Mouse (Mus musculus) limb, embryonic 14.5 days (tissue): Measurements from ENCODE around the gene Kif27. TPM values are rescaled to one million over a fixed set of nuclear protein-coding genes. Genes with fewer than 3 reads are reported as not detected.
"Not testable (repeated sequence)": the region's sequence is repeated elsewhere in the genome, so short reads cannot be mapped to it uniquely, and the experiment has no call there.

Source experiments
- ATAC-seq: fragments of 200-750 bp; cut with Nextera tagmentation; 2 replicates; pipeline ENCODE4 v1.8.0; 2017; ENCODE audit warnings: low read depth, moderate number of reproducible peaks, moderate TSS enrichment; ENCODE audit not compliant: low FRiP score
- DNase-seq: peaks from one replicate; pipeline ENCODE4 v3.0.0-alpha.2; 2015; ENCODE audit warnings: low spot score
- H3K27ac ChIP-seq: fragments of 300-500 bp; sonication (generic); replicated peaks from 2 replicates; pipeline ENCODE4 v1.5.1; 2014; ENCODE audit warnings: low read depth, mild to moderate bottlenecking, low read length, moderate library complexity, mixed read lengths
- H3K27me3 ChIP-seq: fragments of 300-500 bp; sonication (generic); 2 replicates; pipeline ENCODE4 v1.6.1; 2014; ENCODE audit warnings: low read length, mixed read lengths; ENCODE audit not compliant: control insufficient read depth, insufficient read depth
- H3K36me3 ChIP-seq: fragments of 300-500 bp; sonication (generic); 2 replicates; pipeline ENCODE4 v1.6.1; 2014; ENCODE audit warnings: mild to moderate bottlenecking, low read length, moderate library complexity, mixed read lengths; ENCODE audit not compliant: control insufficient read depth, insufficient read depth
- H3K4me1 ChIP-seq: fragments of 300-500 bp; sonication (generic); 2 replicates; pipeline ENCODE4 v1.6.1; 2014; ENCODE audit warnings: antibody characterized with exemption, low read length, mixed read lengths; ENCODE audit not compliant: control insufficient read depth, insufficient read depth
- H3K4me2 ChIP-seq: fragments of 300-500 bp; sonication (generic); replicated peaks from 2 replicates; pipeline ENCODE4 v1.6.1; 2014; ENCODE audit warnings: low read depth, mild to moderate bottlenecking, low read length, moderate library complexity; ENCODE audit not compliant: severe bottlenecking
- H3K4me3 ChIP-seq: fragments of 300-500 bp; sonication (generic); replicated peaks from 2 replicates; pipeline ENCODE4 v1.5.1; 2014; ENCODE audit warnings: low read length
- H3K9ac ChIP-seq: fragments of 300-500 bp; sonication (generic); 2 replicates; pipeline ENCODE4 v1.6.1; 2014; ENCODE audit warnings: mild to moderate bottlenecking, low read depth, low read length, moderate library complexity; ENCODE audit not compliant: severe bottlenecking
- H3K9me3 ChIP-seq: fragments of 300-500 bp; sonication (generic); 2 replicates; pipeline ENCODE4 v1.6.1; 2016; ENCODE audit warnings: low read length; ENCODE audit not compliant: control insufficient read depth
- POLR2A ChIP-seq: fragments of 200-500 bp; IDR thresholded peaks from 2 replicates; pipeline ENCODE4 v1.8.0; 2012; ENCODE audit warnings: inconsistent platforms, mild to moderate bottlenecking, moderate library complexity, borderline replicate concordance; ENCODE audit not compliant: insufficient read depth, insufficient read length; ENCODE audit errors: extremely low read depth
- WGBS: fragments of 180-500 bp; shearing (Covaris S2); extraction: QIAGEN DNeasy Blood & Tissue Kit; methylation state at CpG from one replicate; pipeline ENCODE4 v1.1.7; 2014; 5-methylcytosine and 5-hydroxymethylcytosine counted together
- polyA plus RNA-seq, 2 experiments: library from polyadenylated mRNA; depleted of rRNA in 1 of 2; stranded (reverse) in 1 of 2; unstranded in 1 of 2; fragments of >200 nt; fragmentation: Nextera tagmentation in 1 of 2; extraction: Ambion mirVana in 1 of 2; gene quantifications; 2 replicates each; pipeline versions ENCODE4 v1.2.1 to v1.2.3; 2012 to 2014

Gene Kif27
- polyA plus RNA-seq, 2 experiments: 0.39 to 0.89 TPM

- H3K4me2 ChIP-seq: peak overlapping the region; percentile 82
- WGBS: 1% methylated on average over 37 of the region's 100 CpGs
- DNase-seq: peak; percentile 71
These were observed 42.4 kb upstream of the Kif27 start for GRCm38 (mm10) chr13:58401135-58402002.

GRCm38 (mm10) chr13:58400576-58400975 is 41.7 kb upstream of the Kif27 start:
- Histone ChIP-seq H3K4me1 (no peaks in the 10 kb centered on the region), H3K4me2 (peak overlapping the region; percentile 82), H3K9ac (peak overlapping the region; percentile 100), H3K27ac (no peak overlapping the region), H3K36me3 (peaks cover 35% of the 10 kb centered on the region), H3K4me3 (peak overlapping the region; percentile 100), H3K9me3 (no peaks in the 10 kb centered on the region), H3K27me3 (no peaks in the 10 kb centered on the region)
- WGBS: under 1% methylated on average over 11 of the region's 11 CpGs
- DNase-seq (no peak), ATAC-seq (no peak)
- TF ChIP-seq POLR2A: no peak

More at GRCm38 (mm10) chr13:58401135-58402002, 42.4 kb upstream of the Kif27 start:
- Histone ChIP-seq H3K27ac (peak overlapping the region; percentile 99), H3K36me3 (peaks cover 31% of the 10 kb centered on the region), H3K4me3 (peak overlapping the region; percentile 100), H3K9me3 (no peaks in the 10 kb centered on the region), H3K4me1 (no peaks in the 10 kb centered on the region), H3K27me3 (no peaks in the 10 kb centered on the region), H3K9ac (peak overlapping the region; percentile 100)
- peak; percentile 23 for ATAC-seq
- no peak for TF ChIP-seq POLR2A

GRCm38 (mm10) chr13:58397651-58398050 is 38.7 kb upstream of the Kif27 start:
- Histone ChIP-seq H3K4me2 (no peak overlapping the region), H3K4me3 (no peak overlapping the region), H3K36me3 (peaks cover 63% of the 10 kb centered on the region), H3K9ac (no peak overlapping the region), H3K27me3 (no peaks in the 10 kb centered on the region), H3K9me3 (no peaks in the 10 kb centered on the region), H3K27ac (no peak overlapping the region), H3K4me1 (no peaks in the 10 kb centered on the region)
- 91% methylated on average over 13 of the region's 13 CpGs for WGBS
- DNase-seq (no peak), ATAC-seq (no peak)
- no peak for TF ChIP-seq POLR2A

GRCm38 (mm10) chr13:58394392-58394791 is 35.5 kb upstream of the Kif27 start:
- not testable (repeated sequence) for H3K9me3 ChIP-seq, H3K4me3 ChIP-seq, DNase-seq, H3K4me1 ChIP-seq, H3K4me2 ChIP-seq, H3K9ac ChIP-seq, ATAC-seq, H3K27ac ChIP-seq, H3K27me3 ChIP-seq
- H3K36me3 ChIP-seq: peaks cover 83% of the 10 kb centered on the region
- 83% methylated on average over 11 of the region's 11 CpGs for WGBS

GRCm38 (mm10) chr13:58389324-58389951 is 30.5 kb upstream of the Kif27 start:
- no peak overlapping the region for H3K9ac ChIP-seq
- H3K36me3 ChIP-seq: peaks cover 42% of the 10 kb centered on the region
- ATAC-seq (no peak), DNase-seq (no peak)
- 82% methylated on average over 2 of the region's 2 CpGs for WGBS
- H3K4me2 ChIP-seq: no peak overlapping the region
- H3K27me3 ChIP-seq: no peaks in the 10 kb centered on the region
- H3K9me3 ChIP-seq: no peaks in the 10 kb centered on the region
- no peak overlapping the region for H3K4me3 ChIP-seq
- no peak overlapping the region for H3K27ac ChIP-seq
- no peak for TF ChIP-seq POLR2A
- no peaks in the 10 kb centered on the region for H3K4me1 ChIP-seq
